Mouse (Mus musculus) stomach, postnatal 0 days (tissue): ENCODE results near the gene R3hdm1. TPM values are rescaled to one million over a fixed set of nuclear protein-coding genes. Genes with fewer than 3 reads are reported as not detected.

ENCODE experiments used
- ATAC-seq: fragments of 200-750 bp; cut with Nextera tagmentation; 2 replicates; pipeline ENCODE4 v1.8.0; 2017; ENCODE audit not compliant: low FRiP score, low TSS enrichment
- DNase-seq: peaks from one replicate; pipeline ENCODE4 v3.0.0-alpha.2; 2016; ENCODE audit warnings: low spot score
- H3K27ac ChIP-seq: fragments of 300-500 bp; sonication (generic); replicated peaks from 2 replicates; pipeline ENCODE4 v1.5.1; 2014; ENCODE audit warnings: mild to moderate bottlenecking, control low read depth
- H3K27me3 ChIP-seq: fragments of 300-500 bp; sonication (generic); 2 replicates; pipeline ENCODE4 v1.6.1; 2014; ENCODE audit warnings: low read length; ENCODE audit not compliant: control insufficient read depth, insufficient read depth
- H3K36me3 ChIP-seq: fragments of 300-500 bp; sonication (generic); 2 replicates; pipeline ENCODE4 v1.6.1; 2014; ENCODE audit warnings: low read length, mixed read lengths; ENCODE audit not compliant: control insufficient read depth, insufficient read depth
- H3K4me1 ChIP-seq: fragments of 300-500 bp; sonication (generic); replicated peaks from 2 replicates; pipeline ENCODE4 v1.6.1; 2014; ENCODE audit warnings: antibody characterized with exemption; ENCODE audit not compliant: control insufficient read depth, insufficient read depth
- H3K4me2 ChIP-seq: fragments of 300-500 bp; sonication (generic); replicated peaks from 2 replicates; pipeline ENCODE4 v1.6.1; 2014; ENCODE audit warnings: low read depth, mild to moderate bottlenecking, control low read depth, moderate library complexity
- H3K4me3 ChIP-seq: fragments of 300-500 bp; sonication (generic); 2 replicates; pipeline ENCODE4 v1.5.1; 2014; ENCODE audit warnings: low read depth, low read length, control low read depth
- H3K9ac ChIP-seq: fragments of 300-500 bp; sonication (generic); 2 replicates; pipeline ENCODE4 v1.6.1; 2014; ENCODE audit warnings: mild to moderate bottlenecking, low read length, control low read depth, mixed read lengths
- H3K9me3 ChIP-seq: fragments of 300-500 bp; sonication (generic); 2 replicates; pipeline ENCODE4 v1.6.1; 2016; ENCODE audit warnings: low read length; ENCODE audit not compliant: control insufficient read depth
- CTCF ChIP-seq: IDR thresholded peaks from 2 replicates; pipeline ENCODE4 v1.5.1; 2016; ENCODE audit warnings: antibody characterized with exemption, low read depth, mild to moderate bottlenecking, moderate library complexity
- EP300 ChIP-seq: optimal IDR thresholded peaks from 2 replicates; pipeline ENCODE3; 2016; ENCODE audit warnings: antibody characterized with exemption
- WGBS: fragments of 180-500 bp; shearing (Covaris S2); extraction: QIAGEN DNeasy Blood & Tissue Kit; methylation state at CpG from one replicate; pipeline ENCODE4 v1.1.7; 2014; 5-methylcytosine and 5-hydroxymethylcytosine counted together
- microRNA counts: library from miRNA; unstranded; fragments of <30 nt; microRNA quantifications from one replicate; lab custom pipeline; 2015
- microRNA-seq: library from miRNA; unstranded; fragments of <30 nt; microRNA quantifications from one replicate; pipeline ENCODE4, GENCODE M21; 2016
- polyA plus RNA-seq: library from polyadenylated mRNA; unstranded; fragments of >200 nt; fragmentation: Nextera tagmentation; extraction: Ambion mirVana; gene quantifications from 2 replicates; pipeline ENCODE4 v1.2.1, GENCODE M21; 2015

The R3hdm1 gene
- polyA plus RNA-seq, 1 experiment from 2014 or later, result 29.6 TPM

DNA sequence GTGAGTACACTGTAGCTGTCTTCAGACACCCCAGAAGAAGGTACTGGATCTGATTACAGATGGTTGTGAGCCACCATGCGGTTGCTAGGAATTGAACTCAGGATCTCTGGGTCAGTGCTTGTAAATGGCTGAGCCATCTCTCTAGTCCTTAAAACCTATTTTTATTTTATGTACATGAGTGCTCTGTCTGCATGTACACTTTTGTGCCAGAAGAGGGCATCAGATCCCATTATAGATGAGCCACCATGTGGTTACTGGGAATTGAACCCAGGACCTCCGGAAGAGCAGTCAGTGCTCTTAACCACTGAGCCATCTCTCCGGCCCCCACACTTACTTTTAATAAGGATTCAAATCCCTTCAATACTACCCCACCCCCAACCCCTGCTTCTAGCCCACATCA, 179.8 kb downstream of the R3hdm1 start:
- no peak for TF ChIP-seq CTCF
- TF ChIP-seq EP300, result no peak
- DNase-seq, result no peak
- no peak for ATAC-seq
- H3K4me2 ChIP-seq, result no peak overlapping the region
- no peaks in the 10 kb centered on the region for H3K27me3 ChIP-seq
- H3K9me3 ChIP-seq, result no peaks in the 10 kb centered on the region
- WGBS, result 95% methylated on average over 3 of the region's 3 CpGs
- no peaks in the 10 kb centered on the region for H3K4me1 ChIP-seq
- H3K4me3 ChIP-seq, result no peak overlapping the region
- no peak overlapping the region for H3K27ac ChIP-seq
- no peak overlapping the region for H3K9ac ChIP-seq
- peaks cover 2% of the 10 kb centered on the region for H3K36me3 ChIP-seq

DNA sequence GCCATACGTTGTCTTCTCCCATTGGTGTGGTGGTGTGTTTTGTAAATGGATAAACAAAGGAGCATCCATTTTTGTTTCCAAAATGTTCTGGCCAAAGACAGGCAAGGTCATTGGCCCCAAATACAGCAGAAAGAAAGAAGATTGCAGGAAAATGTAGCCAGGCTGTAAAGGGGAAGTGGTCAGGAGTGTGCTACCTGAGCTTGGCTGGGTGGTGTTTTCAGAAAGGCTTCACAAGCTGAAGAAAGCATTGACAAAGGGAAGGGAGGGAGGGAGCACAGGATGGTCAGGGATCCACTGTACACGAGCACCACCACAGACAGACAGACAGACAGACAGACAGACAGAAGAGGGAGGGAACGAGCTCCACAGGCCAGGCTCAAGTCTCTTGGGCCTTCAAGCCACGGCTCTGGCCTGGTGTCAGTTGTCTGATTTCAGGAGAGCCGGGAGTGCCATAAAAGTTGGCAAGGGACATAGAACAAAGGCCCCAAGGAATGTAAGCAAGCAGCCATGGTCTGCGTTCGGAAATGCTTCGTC, 181.1 kb downstream of the R3hdm1 start:
- Histone ChIP-seq H3K4me3 (no peak overlapping the region), H3K4me2 (no peak overlapping the region), H3K27me3 (no peaks in the 10 kb centered on the region), H3K4me1 (no peaks in the 10 kb centered on the region), H3K9me3 (no peaks in the 10 kb centered on the region), H3K27ac (no peak overlapping the region), H3K36me3 (0 out of 2 replicates have a peak, but pooled peaks cover 2% of the 10 kb centered on the region), H3K9ac (no peak overlapping the region)
- ATAC-seq (no peak), DNase-seq (no peak)
- TF ChIP-seq EP300 (no peak), CTCF (no peak)
- WGBS, result 76% methylated on average over 8 of the region's 8 CpGs

DNA sequence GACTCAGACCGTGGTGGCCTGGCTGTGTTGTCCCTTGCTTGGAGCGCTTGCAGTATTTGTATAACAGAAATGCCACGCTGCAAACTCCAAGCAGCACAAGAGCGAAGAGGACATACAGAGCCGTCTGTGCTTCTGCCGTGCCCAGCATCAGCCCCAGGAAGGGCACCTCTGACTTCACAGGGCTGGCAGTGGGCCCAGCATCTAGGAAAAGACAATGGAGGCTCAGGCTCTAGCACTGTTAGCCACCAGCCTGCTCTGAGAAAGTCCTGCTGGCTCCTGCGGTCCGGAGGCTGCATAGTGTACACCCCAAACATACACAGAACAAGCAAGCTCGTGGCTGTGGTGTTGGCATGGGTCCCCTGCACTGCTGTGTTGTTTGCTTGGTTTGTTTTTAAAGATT, 182.0 kb downstream of the R3hdm1 start:
- H3K27ac ChIP-seq, result no peak overlapping the region
- H3K4me2 ChIP-seq, result no peak overlapping the region
- no peaks in the 10 kb centered on the region for H3K4me1 ChIP-seq
- H3K27me3 ChIP-seq, result no peaks in the 10 kb centered on the region
- ATAC-seq, result no peak
- H3K4me3 ChIP-seq, result no peak overlapping the region
- WGBS, result 79% methylated on average over 9 of the region's 9 CpGs
- no peaks in the 10 kb centered on the region for H3K36me3 ChIP-seq
- H3K9ac ChIP-seq, result no peak overlapping the region
- no peak for TF ChIP-seq CTCF
- DNase-seq, result no peak
- no peaks in the 10 kb centered on the region for H3K9me3 ChIP-seq

MicroRNAs encoded within 50 kb of the gene (microRNA counts, 519-probe panel; counts per million panel counts)
- microRNA mmu-miR-128 (lab: Ali Mortazavi, UCI), result 2,975 counts per million, percentile 10 among the panel's probes with 10 or more counts

Small RNA genes within 50 kb of the gene (microRNA-seq; reads per million reads assigned to microRNA genes)
- 92.9 reads per million, percentile 45 among the genes with 10 or more reads in this experiment for gene Mir128-1

Other genes with a start within 250 kb of the R3hdm1 start
- not detected in 2 replicates for gene Map3k19, start 248.3 kb upstream of the R3hdm1 start, polyA plus RNA-seq
- gene Rab3gap1, start 234.5 kb upstream of the R3hdm1 start, polyA plus RNA-seq, result 13.5 and 13.8 TPM in 2 replicates
- 1.4 and 1.5 TPM in 2 replicates for gene Zranb3, start 254 bp upstream of the R3hdm1 start, polyA plus RNA-seq
- 54.5 and 62.4 TPM in 2 replicates for gene Ubxn4, start 140.7 kb downstream of the R3hdm1 start, polyA plus RNA-seq
- 1.3 and 2.8 TPM in 2 replicates for gene Lct, start 225.0 kb downstream of the R3hdm1 start, polyA plus RNA-seq